Mouse (Mus musculus): ENCODE results near the gene Med19.

DNA sequence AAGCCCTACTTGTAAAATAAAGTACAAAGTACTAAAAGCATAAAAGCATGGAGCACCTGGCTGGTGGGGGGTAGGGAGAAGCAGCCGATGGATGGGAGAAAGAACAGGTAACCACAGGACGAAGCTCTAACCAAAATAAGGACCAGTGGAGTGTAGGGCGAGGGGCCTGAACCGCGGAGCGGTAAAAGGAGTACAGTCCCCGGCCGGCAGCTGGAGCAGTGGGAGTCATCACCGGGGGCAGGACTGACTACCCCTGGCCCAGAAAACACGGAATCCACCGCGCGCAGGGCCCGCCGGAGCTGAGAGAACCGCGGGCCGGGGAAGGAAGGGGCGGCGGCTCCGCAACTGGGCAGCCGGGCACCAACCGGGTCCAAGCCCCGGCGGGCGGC is 36.2 kb downstream of the Med19 start:
- TF ChIP-seq POLR2A (IDR thresholded peaks at IDR 0.05; ENCODE audit: borderline replicate concordance, insufficient read depth, low read length) (no peak), CTCF (IDR thresholded peaks at IDR 0.05; ENCODE audit: borderline replicate concordance, insufficient read depth, low read depth, low read length) (no peak)
